Mouse (Mus musculus) gastrocnemius, postnatal 25 days (tissue): Measurements from ENCODE around the gene Nudt14. TPM values are rescaled to one million over a fixed set of nuclear protein-coding genes. Genes with fewer than 3 reads are reported as not detected.

Experiments used
- DNase-seq: peaks from one replicate; pipeline ENCODE4 v3.0.0; 2022
- microRNA-seq, 2 experiments: library from miRNA; unstranded; fragments of <30 nt; microRNA quantifications; one replicate each; pipeline ENCODE4 v1.2.0; 2021; ENCODE audit warnings: borderline replicate concordance in 2 of 2
- total RNA-seq, 2 experiments: library from RNA; stranded (reverse); gene quantifications; 1 replicate in 1 of 2; 2 replicates in 1 of 2; pipeline ENCODE4 v1.2.3; 2021

The Nudt14 gene
- total RNA-seq, 2 experiments from 2014 or later: 8.7 to 9.1 TPM

- no peak for DNase-seq
These were observed 28.8 kb downstream of the Nudt14 start for GRCm38 (mm10) chr12:112912951-112913745.

GRCm38 (mm10) chr12:112911701-112912100, 30.2 kb downstream of the Nudt14 start:
- DNase-seq: no peak

GRCm38 (mm10) chr12:112908991-112909390, 32.9 kb downstream of the Nudt14 start:
- no peak for DNase-seq

- DNase-seq: no peak
These were observed 36.9 kb downstream of the Nudt14 start for GRCm38 (mm10) chr12:112905001-112905400.

- DNase-seq: peak; percentile 60
These were observed 38.0 kb downstream of the Nudt14 start for GRCm38 (mm10) chr12:112903941-112904340.

- no peak for DNase-seq
These were observed 41.3 kb downstream of the Nudt14 start for GRCm38 (mm10) chr12:112900641-112901040.

- DNase-seq: no peak
These were observed 43.0 kb downstream of the Nudt14 start for GRCm38 (mm10) chr12:112898960-112899359.

- no peak for DNase-seq
These were observed 43.6 kb downstream of the Nudt14 start for GRCm38 (mm10) chr12:112898351-112898750.

- peak; percentile 76 for DNase-seq
These were observed 44.3 kb downstream of the Nudt14 start for GRCm38 (mm10) chr12:112897522-112898212.

- no peak for DNase-seq
These were observed 47.0 kb downstream of the Nudt14 start for GRCm38 (mm10) chr12:112894969-112895368.

GRCm38 (mm10) chr12:112894303-112894884, 47.5 kb downstream of the Nudt14 start:
- DNase-seq: no peak

GRCm38 (mm10) chr12:112885465-112885864, 56.5 kb downstream of the Nudt14 start:
- no peak for DNase-seq

Small RNA genes lying within 50 kb of the gene (microRNA-seq; reads per million reads assigned to microRNA genes)
- 0 to 0.74 reads per million in 2 experiments for gene Mir6941

Other genes with a start within 250 kb of the Nudt14 start
- gene Cep170b, start 221.7 kb downstream of the Nudt14 start, total RNA-seq: 1 to 10 TPM; 8.8 to 9.1 TPM
- 1 to 10 TPM; 3.5 to 3.9 TPM for gene Pld4, start 181.5 kb downstream of the Nudt14 start, total RNA-seq
- 10 to 100 TPM in 1 of 2 experiments, 1 to 10 TPM in 1; 4.9 to 11.8 TPM for gene Ahnak2, start 139.5 kb downstream of the Nudt14 start, total RNA-seq
- gene Clba1, start 133.2 kb downstream of the Nudt14 start, total RNA-seq: under 1 TPM; 0.46 to 0.96 TPM
- 1 to 10 TPM; 3.4 to 3.5 TPM for gene Cdca4, start 112.7 kb downstream of the Nudt14 start, total RNA-seq
- under 1 TPM in 1 of 2 experiments, not detected in 1; 0.11 TPM for gene Gpr132, start 73.9 kb downstream of the Nudt14 start, total RNA-seq
- 10 to 100 TPM; 20.4 to 21.8 TPM for gene Jag2, start 12.3 kb downstream of the Nudt14 start, total RNA-seq
- 10 to 100 TPM; 12.6 to 13.1 TPM for gene Btbd6, start 34.4 kb upstream of the Nudt14 start, total RNA-seq
- gene Brf1, start 58.6 kb upstream of the Nudt14 start, total RNA-seq: 10 to 100 TPM; 19.3 to 19.4 TPM
- gene Pacs2, start 72.4 kb upstream of the Nudt14 start, total RNA-seq: 10 to 100 TPM; 34.7 to 38.5 TPM
- gene Tex22, start 132.4 kb upstream of the Nudt14 start, total RNA-seq: not detected
- 10 to 100 TPM; 29.3 to 34.4 TPM for gene Mta1, start 156.2 kb upstream of the Nudt14 start, total RNA-seq
- gene Crip2, start 198.1 kb upstream of the Nudt14 start, total RNA-seq: 10 to 100 TPM; 39.5 to 52.5 TPM
- gene Crip1, start 204.2 kb upstream of the Nudt14 start, total RNA-seq: 100 to 1,000 TPM in 1 of 2 experiments, 10 to 100 TPM in 1; 90.0 to 150 TPM
- gene Tedc1, start 214.3 kb upstream of the Nudt14 start, total RNA-seq: under 1 TPM; 0.46 to 0.54 TPM
- under 1 TPM; 0.33 to 0.46 TPM for gene Tmem121, start 243.8 kb upstream of the Nudt14 start, total RNA-seq